8 mouse cellular contexts compared by ENCODE assay signal in the genomic region with DNA sequence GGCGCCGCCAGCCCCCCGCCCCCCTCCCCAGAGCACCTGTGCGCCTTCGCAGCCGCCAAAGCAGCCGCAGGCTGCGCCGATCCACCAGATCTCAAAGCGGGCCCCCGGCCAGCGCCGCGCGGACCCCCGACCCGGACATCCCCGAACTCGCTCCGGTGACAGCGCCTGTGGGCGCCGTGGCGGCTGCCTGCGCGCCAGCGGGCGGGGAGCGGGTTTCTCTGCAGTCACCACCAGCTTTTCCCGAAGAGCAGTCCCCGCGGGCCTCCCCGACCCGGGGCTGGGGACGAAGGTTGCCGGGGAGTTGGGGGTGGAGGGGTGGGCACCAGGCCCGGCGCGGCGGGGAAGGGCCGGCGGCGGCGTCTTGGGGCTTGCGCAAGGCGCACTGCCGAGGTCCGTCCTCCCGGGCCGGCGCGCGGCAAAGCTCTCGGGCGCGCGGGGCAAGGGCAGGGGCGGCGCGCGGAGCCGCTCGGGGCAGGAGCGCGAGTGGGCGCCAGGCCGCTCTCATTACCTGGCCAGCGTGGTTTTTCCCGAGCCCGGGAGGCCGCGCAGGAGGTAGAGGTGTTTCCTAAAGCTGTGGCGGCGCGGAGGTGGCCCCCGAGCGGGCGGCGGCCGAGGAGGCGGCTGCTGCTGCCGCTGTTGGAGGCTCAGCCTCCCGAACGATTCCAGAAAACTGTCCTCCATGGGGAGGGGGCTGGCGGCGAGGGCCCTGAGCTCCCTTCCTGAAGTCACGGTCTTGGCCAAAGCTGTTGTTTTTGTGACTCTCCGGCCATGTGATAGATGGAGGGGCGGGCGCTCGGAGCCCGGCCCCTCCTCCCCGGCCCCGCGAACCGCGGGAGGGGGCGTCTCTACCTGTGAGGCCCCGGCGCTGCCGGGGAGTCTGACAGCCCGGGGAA. TPM values are rescaled to one million over a fixed set of nuclear protein-coding genes. Genes with fewer than 3 reads are reported as not detected.
DNase-seq lines count a peak whose midpoint lies in the region; ATAC-seq and TF ChIP-seq lines count a peak whose summit lies in the region.

No protein-coding gene starts in this region.

- ATAC-seq in hindbrain, embryonic 13.5 days (ENCODE audit: low FRiP score), result peak; percentile 85

- H3K36me3 ChIP-seq in MEL (ENCODE audit: control insufficient read depth in 1 of 2, insufficient read depth in 2 of 2, low read length in 2 of 2), result peaks cover 0 to 25% of the 10 kb centered on the region in 2 experiments; a peak in 2 of 4 replicates
- no peaks in the 10 kb centered on the region for H3K36me3 ChIP-seq in hindbrain, embryonic 13.5 days

- peak overlapping the region; percentile 62 to 80 for H3K4me3 ChIP-seq in MEL (ENCODE audit: control insufficient read depth in 1 of 2, insufficient read depth in 1 of 2, low read depth in 2 of 2, low read length in 2 of 2)
- peak overlapping the region; percentile 80 for H3K4me3 ChIP-seq in cerebellum, adult 2 months (replicated peaks; ENCODE audit: insufficient read depth, low read depth, low read length)
- H3K4me3 ChIP-seq in hindbrain, embryonic 13.5 days, result peak overlapping the region; percentile 84

- H3K27ac ChIP-seq in MEL (ENCODE audit: control insufficient read depth, low read depth, low read length), result peak overlapping the region; percentile 77
- H3K27ac ChIP-seq in cerebellum, adult 2 months (ENCODE audit: insufficient read depth, low read length), result peak overlapping the region; percentile 71
- peak overlapping the region; percentile 23; the same call in 1 of the 2 replicates for H3K27ac ChIP-seq in hindbrain, embryonic 13.5 days

- peaks cover 16 to 19% of the 10 kb centered on the region in 2 experiments for H3K4me1 ChIP-seq in MEL (ENCODE audit: control insufficient read depth in 1 of 2, insufficient read depth in 2 of 2, low read length in 2 of 2)
- 0 out of 2 replicates have a peak, but pooled peaks cover 4% of the 10 kb centered on the region for H3K4me1 ChIP-seq in cerebellum, adult 2 months (ENCODE audit: control insufficient read depth, insufficient read depth, low read length)
- peaks cover 19% of the 10 kb centered on the region for H3K4me1 ChIP-seq in hindbrain, embryonic 13.5 days (replicated peaks)

- peak; percentile 72 for DNase-seq in MEL (ENCODE audit: low read depth, low spot score)
- peak; percentile 75 to 76 for DNase-seq in cerebellum, adult 2 months
- peak; percentile 48 to 55 for DNase-seq in frontal cortex, postnatal 10 days (ENCODE audit: low spot score in 2 of 2)
- peak; percentile 72 to 74 for DNase-seq in layer of hippocampus, postnatal 36 days
- DNase-seq in lung, postnatal 36 days, result peak; percentile 71
- peak; percentile 16 for DNase-seq in retina, postnatal 7 days (ENCODE audit: low read depth, low spot score)
- peak; percentile 53 for DNase-seq in urinary bladder, adult 2 months (ENCODE audit: low spot score)

- TF ChIP-seq EP300 in MEL (IDR thresholded peaks at IDR 0.05; ENCODE audit: low read depth in 1 of 2, low read length in 2 of 2), result no peak

- H3K27me3 ChIP-seq in MEL (ENCODE audit: control insufficient read depth in 1 of 2, insufficient read depth in 2 of 2, low read length in 2 of 2), result no peaks in the 10 kb centered on the region
- H3K27me3 ChIP-seq in cerebellum, adult 2 months (ENCODE audit: control insufficient read depth, insufficient read depth, low read length), result no peaks in the 10 kb centered on the region
- peaks cover 49% of the 10 kb centered on the region for H3K27me3 ChIP-seq in hindbrain, embryonic 13.5 days

- no peaks in the 10 kb centered on the region for H3K9me3 ChIP-seq in MEL (replicated peaks; ENCODE audit: insufficient read depth, low read length)
- no peaks in the 10 kb centered on the region for H3K9me3 ChIP-seq in hindbrain, embryonic 13.5 days

- 1% methylated on average over 101 of the region's 102 CpGs for WGBS in cerebellum, adult 2 months
- 1% methylated on average over 89 of the region's 102 CpGs for WGBS in hindbrain, embryonic 13.5 days

- no peak for TF ChIP-seq CTCF in MEL (IDR thresholded peaks at IDR 0.05 in 2 of 3, conservative IDR thresholded peaks at IDR 0.05 in 1 of 3; ENCODE audit: control insufficient read depth in 1 of 3, insufficient read depth in 1 of 3, low read depth in 2 of 3, low read length in 3 of 3, poor library complexity in 1 of 3, severe bottlenecking in 1 of 3)
- no peak for TF ChIP-seq CTCF in cerebellum, adult 2 months (IDR thresholded peaks at IDR 0.05; ENCODE audit: borderline replicate concordance, insufficient read depth, low read depth, low read length)

- peak overlapping the region; percentile 98 for H3K4me2 ChIP-seq in hindbrain, embryonic 13.5 days

- H3K9ac ChIP-seq in MEL (ENCODE audit: control insufficient read depth, low read depth, low read length, poor library complexity, severe bottlenecking), result peak overlapping the region; percentile 83
- H3K9ac ChIP-seq in hindbrain, embryonic 13.5 days, result peak overlapping the region; percentile 84

- peaks cover 10% of the 10 kb centered on the region; the same call in 1 of the 2 replicates for H3K79me2 ChIP-seq in MEL (ENCODE audit: control insufficient read depth, insufficient read depth, low read length, poor library complexity)

- no peak for TF ChIP-seq RAD21 in MEL (IDR thresholded peaks at IDR 0.05; ENCODE audit: low read depth, low read length)

- peak in 1 of 2 experiments; percentile 9; a peak in 1 of 4 replicates for TF ChIP-seq POLR2A in MEL (IDR thresholded peaks at IDR 0.05; ENCODE audit: control insufficient read depth in 1 of 2, insufficient read depth in 1 of 2, low read depth in 1 of 2, low read length in 2 of 2, poor library complexity in 1 of 2)
- peak; percentile 42; the same call in 1 of the 2 replicates for TF ChIP-seq POLR2A in cerebellum, adult 2 months (IDR thresholded peaks at IDR 0.05; ENCODE audit: borderline replicate concordance, insufficient read depth, low read length)

TF ChIP-seq in MEL, 35 proteins besides CTCF, POLR2A, EP300 and RAD21:
- peak; percentile 91 for TF ChIP-seq MXI1 (IDR thresholded peaks at IDR 0.05; ENCODE audit: low read depth, low read length)
- 0 out of 2 replicates have a peak, but pooled peaks have one; percentile 26 for TF ChIP-seq HCFC1 (IDR thresholded peaks at IDR 0.05; ENCODE audit: low read depth, low read length)
- peak; percentile 52; the same call in 1 of the 2 replicates for TF ChIP-seq NRF1 (IDR thresholded peaks at IDR 0.05; ENCODE audit: insufficient read depth, low read depth, low read length, poor library complexity, severe bottlenecking)
- no peak for TF ChIP-seq MYB (IDR thresholded peaks at IDR 0.05; ENCODE audit: low read depth, low read length)
- TF ChIP-seq TCF12 (IDR thresholded peaks at IDR 0.05; ENCODE audit: low read depth, low read length), result 0 out of 2 replicates have a peak, but pooled peaks have one; percentile 16
- no peak for TF ChIP-seq ZNF384 (IDR thresholded peaks at IDR 0.05; ENCODE audit: low read depth, low read length)
- TF ChIP-seq JUND (IDR thresholded peaks at IDR 0.05; ENCODE audit: low read depth, low read length), result no peak
- TF ChIP-seq ZKSCAN1 (IDR thresholded peaks at IDR 0.05; ENCODE audit: low read depth, low read length), result no peak
- TF ChIP-seq GABPA (IDR thresholded peaks at IDR 0.05; ENCODE audit: low read depth, low read length), result no peak
- TF ChIP-seq KAT2A (conservative IDR thresholded peaks at IDR 0.05; ENCODE audit: low read depth, low read length), result no peak
- no peak for TF ChIP-seq USF2 (IDR thresholded peaks at IDR 0.05; ENCODE audit: borderline replicate concordance in 1 of 2, insufficient read depth in 1 of 2, low read depth in 1 of 2, low read length in 2 of 2)
- peak; percentile 82; the same call in 1 of the 2 replicates for TF ChIP-seq MAZ (IDR thresholded peaks at IDR 0.05; ENCODE audit: low read depth, low read length)
- no peak; the same call in 1 of the 2 replicates for TF ChIP-seq POLR2AphosphoS2 (IDR thresholded peaks at IDR 0.05; ENCODE audit: low read length)
- peak; percentile 81; the same call in 1 of the 2 replicates for TF ChIP-seq SIN3A (IDR thresholded peaks at IDR 0.05; ENCODE audit: low read length)
- no peak for TF ChIP-seq MAFK (IDR thresholded peaks at IDR 0.05; ENCODE audit: borderline replicate concordance, low read depth, low read length)
- TF ChIP-seq MAX (IDR thresholded peaks at IDR 0.05; ENCODE audit: low read length), result peak; percentile 74; the same call in 1 of the 2 replicates
- no peak for TF ChIP-seq MEF2A (IDR thresholded peaks at IDR 0.05; ENCODE audit: extremely low read depth, insufficient replicate concordance, low read depth, low read length, poor library complexity, severe bottlenecking)
- peak; percentile 83 for TF ChIP-seq USF1 (IDR thresholded peaks at IDR 0.05; ENCODE audit: low read depth, low read length)
- TF ChIP-seq UBTF (IDR thresholded peaks at IDR 0.05; ENCODE audit: borderline replicate concordance, insufficient read depth, low read depth, low read length), result peak; percentile 32; the same call in 1 of the 2 replicates
- no peak for TF ChIP-seq SMC3 (IDR thresholded peaks at IDR 0.05; ENCODE audit: low read depth, low read length)

RNA-seq across cellular contexts. Expression of a gene that starts 3.0 kb away (rescaled TPM):
- total RNA-seq in MEL (2012; rRNA removed), result 2.6 and 2.9 TPM in 2 replicates
- polyA plus RNA-seq in MEL (2012; ENCODE audit: insufficient read depth in 1 of 2, insufficient read length in 2 of 2, low read depth in 1 of 2, low replicate concordance in 2 of 2, missing spikeins in 1 of 2), result 10 to 100 TPM in 1 of 2 experiments, not detected in 1; 15.0 TPM
- polyA plus RNA-seq in cerebellum, adult 2 months (2012; rRNA removed), result 45.7 and 46.9 TPM in 2 replicates
- 7.7 and 8.6 TPM in 2 replicates for polyA plus RNA-seq in hindbrain, embryonic 13.5 days (2015; fragmentation: Nextera tagmentation; extraction: Ambion mirVana)
- 10 to 100 TPM; 51.2 to 58.5 TPM for total RNA-seq in layer of hippocampus, postnatal 36 days (2021)
- 20.4 and 23.6 TPM in 2 replicates for polyA plus RNA-seq in urinary bladder, adult 2 months (2012; rRNA removed)

Comparison
In these comparisons a context has a peak if more than half of its experiments do, and no peak if none do; other contexts are left out.
1. Peak in every context shown above with its lines: DNase-seq, ATAC-seq, H3K4me3 ChIP-seq and H3K27ac ChIP-seq.
2. DNase-seq: peak in every context shown above with its lines; median percentile 76 in cerebellum, adult 2 months; 73 in layer of hippocampus, postnatal 36 days; 72 in MEL; 71 in lung, postnatal 36 days; 53 in urinary bladder, adult 2 months; 52 in frontal cortex, postnatal 10 days; 16 in retina, postnatal 7 days.
3. H3K27ac ChIP-seq: peak in every context shown above with its lines; median percentile 77 in MEL; 71 in cerebellum, adult 2 months; 23 in hindbrain, embryonic 13.5 days.